Mouse (Mus musculus): ENCODE data around the gene Atp6v1g2. TPM values are rescaled to one million over a fixed set of nuclear protein-coding genes. Genes with fewer than 3 reads are reported as not detected.
A peak's percentile ranks its signal among the peaks of the same experiment; 100 is the strongest.

The Atp6v1g2 gene
- polyA plus RNA-seq (2014; fragmentation: Nextera tagmentation; extraction: Ambion mirVana): 2.6 and 2.9 TPM in 2 replicates

- Histone ChIP-seq H3K4me3 (ENCODE audit: low read depth, low read length) (peak within 1 kb of the TSS; percentile 71), H3K4me2 (peak within 1 kb of the TSS; percentile 79), H3K36me3 (ENCODE audit: control insufficient read depth, insufficient read depth, low read length) (peaks cover 19% of the 10 kb centered on the region; the same call in 1 of the 2 replicates), H3K9me3 (ENCODE audit: control insufficient read depth, low read length) (no peaks in the 10 kb centered on the region), H3K27me3 (replicated peaks; ENCODE audit: control insufficient read depth, insufficient read depth, low read length) (no peaks in the 10 kb centered on the region), H3K27ac (ENCODE audit: low read depth, low read length) (peak within 1 kb of the TSS; percentile 95), H3K4me1 (replicated peaks; ENCODE audit: control insufficient read depth, insufficient read depth, low read length) (peaks cover 20% of the 10 kb centered on the region), H3K9ac (ENCODE audit: low read depth, low read length) (peak within 1 kb of the TSS; percentile 88)
- DNase-seq (ENCODE audit: low spot score): no peak
- no peak for ATAC-seq (replicated peaks; ENCODE audit: low FRiP score)
- WGBS: 71% methylated on average over 18 of the region's 18 CpGs
Observed at GRCm38 (mm10) chr17:35233114-35233980, at the start of gene Atp6v1g2. Atp6v1g2 (plus strand) TSS chr17:35233660.

DNA sequence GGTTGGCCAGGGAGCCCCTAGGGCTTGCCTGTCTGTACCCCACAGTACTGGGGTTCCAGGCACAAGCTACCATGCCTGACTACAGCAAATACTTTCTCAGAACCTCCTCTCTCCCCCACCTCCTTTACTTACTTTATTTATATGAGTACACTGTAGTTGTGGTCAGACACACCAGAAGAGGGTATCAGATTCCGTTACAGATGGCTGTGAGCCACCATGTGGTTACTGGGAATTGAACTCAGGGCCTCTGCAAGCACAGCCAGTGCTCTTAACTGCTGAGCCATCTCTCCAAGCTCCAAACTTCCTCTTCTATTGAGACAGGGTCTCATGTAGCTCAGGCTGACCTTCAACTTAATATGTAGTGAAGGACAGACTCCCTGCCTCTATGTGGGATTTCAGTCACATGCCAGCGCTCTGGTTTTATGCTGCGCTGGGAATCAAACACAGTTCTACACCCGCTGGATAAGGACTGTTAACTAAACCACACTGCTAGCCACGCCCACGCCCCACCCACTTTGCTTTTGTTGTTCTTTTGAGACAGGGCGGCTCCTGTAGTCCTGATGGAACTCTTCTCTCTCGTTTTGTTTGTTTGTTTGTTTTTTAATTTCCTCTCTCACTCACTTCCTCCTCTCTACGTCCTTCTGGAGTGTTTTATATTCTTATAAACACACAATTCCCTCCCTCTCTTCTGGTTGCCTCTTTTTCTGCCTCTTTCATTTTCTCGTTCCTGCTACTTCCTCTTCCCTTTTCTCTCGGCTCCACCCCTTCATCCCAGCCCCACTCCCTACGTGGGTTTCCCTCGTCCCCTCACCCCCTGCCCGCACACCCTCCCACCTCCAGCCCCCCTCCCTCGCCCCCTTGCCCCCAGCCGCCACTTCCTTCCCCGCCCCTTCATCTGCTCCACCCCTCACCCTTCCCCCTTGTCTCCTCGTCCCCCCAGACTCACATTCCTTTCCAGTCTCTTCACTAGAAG lies 47.5 kb upstream of the Atp6v1g2 start:
- Histone ChIP-seq H3K36me3 (ENCODE audit: control insufficient read depth, insufficient read depth, low read length) (no peaks in the 10 kb centered on the region), H3K27ac (ENCODE audit: low read depth, low read length) (peak overlapping the region; percentile 81), H3K4me2 (peak overlapping the region; percentile 67), H3K9me3 (ENCODE audit: control insufficient read depth, low read length) (no peaks in the 10 kb centered on the region), H3K4me3 (ENCODE audit: low read depth, low read length) (peak overlapping the region; percentile 58), H3K27me3 (replicated peaks; ENCODE audit: control insufficient read depth, insufficient read depth, low read length) (no peaks in the 10 kb centered on the region), H3K4me1 (replicated peaks; ENCODE audit: control insufficient read depth, insufficient read depth, low read length) (peaks cover 14% of the 10 kb centered on the region), H3K9ac (ENCODE audit: low read depth, low read length) (peak overlapping the region; percentile 60)
- DNase-seq (ENCODE audit: low spot score) (peak; percentile 75), ATAC-seq (replicated peaks; ENCODE audit: low FRiP score) (peak; percentile 67; the same call in 1 of the 2 replicates)
- under 1% methylated on average over 18 of the region's 18 CpGs for WGBS

DNA sequence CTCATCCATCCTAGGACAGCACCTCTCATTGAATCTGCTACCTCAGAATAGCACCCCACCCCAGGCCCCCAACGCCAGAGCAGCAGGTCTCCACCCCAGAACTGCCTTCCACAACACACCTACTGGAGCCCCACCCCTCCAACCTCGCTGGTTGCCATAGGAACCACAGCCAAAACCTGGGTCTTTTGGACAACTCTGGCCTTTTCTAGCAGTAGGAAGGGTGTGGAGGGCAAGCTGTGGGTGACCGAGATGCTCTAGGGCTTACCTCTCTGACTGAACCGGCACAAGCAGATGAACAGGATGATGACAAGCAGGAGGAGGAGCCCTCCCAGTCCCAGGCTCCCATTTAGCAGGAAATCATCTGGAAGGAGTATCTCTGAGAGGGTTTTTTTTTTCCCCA lies 46.8 kb upstream of the Atp6v1g2 start:
- H3K27me3 ChIP-seq (replicated peaks; ENCODE audit: control insufficient read depth, insufficient read depth, low read length): no peaks in the 10 kb centered on the region
- H3K9ac ChIP-seq (ENCODE audit: low read depth, low read length): peak overlapping the region; percentile 60
- peak overlapping the region; percentile 67 for H3K4me2 ChIP-seq
- no peak; the same call in 1 of the 2 replicates for ATAC-seq (replicated peaks; ENCODE audit: low FRiP score)
- H3K4me3 ChIP-seq (ENCODE audit: low read depth, low read length): peak overlapping the region; percentile 58
- WGBS: 3% methylated on average over 4 of the region's 4 CpGs
- DNase-seq (ENCODE audit: low spot score): no peak
- peak overlapping the region; percentile 81 for H3K27ac ChIP-seq (ENCODE audit: low read depth, low read length)
- no peaks in the 10 kb centered on the region for H3K36me3 ChIP-seq (ENCODE audit: control insufficient read depth, insufficient read depth, low read length)
- H3K4me1 ChIP-seq (replicated peaks; ENCODE audit: control insufficient read depth, insufficient read depth, low read length): peaks cover 14% of the 10 kb centered on the region
- H3K9me3 ChIP-seq (ENCODE audit: control insufficient read depth, low read length): no peaks in the 10 kb centered on the region

DNA sequence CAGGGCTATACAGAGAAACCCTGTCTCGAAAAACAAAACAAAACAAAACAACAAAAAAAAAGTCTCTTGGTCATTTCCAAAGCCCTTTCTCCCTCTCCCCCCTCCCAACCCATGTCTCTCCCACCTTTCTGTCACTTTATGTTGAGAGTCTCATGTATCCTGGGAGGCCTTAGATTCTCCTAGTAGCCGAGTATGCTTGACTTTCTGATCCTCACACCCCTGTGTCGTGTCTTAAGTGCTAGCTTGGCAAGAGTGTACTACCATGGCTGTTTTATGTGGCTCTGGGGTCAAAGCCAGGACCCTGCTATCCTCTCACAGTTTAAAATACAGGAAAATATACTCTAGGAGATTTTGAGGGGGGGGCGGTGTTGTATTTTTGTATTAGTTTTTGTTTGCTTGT lies 46.1 kb upstream of the Atp6v1g2 start:
- Histone ChIP-seq H3K4me2 (peak overlapping the region; percentile 67; the same call in 1 of the 2 replicates), H3K9ac (ENCODE audit: low read depth, low read length) (no peak overlapping the region), H3K4me1 (replicated peaks; ENCODE audit: control insufficient read depth, insufficient read depth, low read length) (peaks cover 14% of the 10 kb centered on the region), H3K9me3 (ENCODE audit: control insufficient read depth, low read length) (no peaks in the 10 kb centered on the region), H3K27ac (ENCODE audit: low read depth, low read length) (peak overlapping the region; percentile 81; the same call in 1 of the 2 replicates), H3K27me3 (replicated peaks; ENCODE audit: control insufficient read depth, insufficient read depth, low read length) (no peaks in the 10 kb centered on the region), H3K36me3 (ENCODE audit: control insufficient read depth, insufficient read depth, low read length) (no peaks in the 10 kb centered on the region), H3K4me3 (ENCODE audit: low read depth, low read length) (peak overlapping the region; percentile 5; the same call in 1 of the 2 replicates)
- no peak for ATAC-seq (replicated peaks; ENCODE audit: low FRiP score)
- DNase-seq (ENCODE audit: low spot score): no peak
- WGBS: 67% methylated on average over 4 of the region's 4 CpGs

GRCm38 (mm10) chr17:35187959-35188610 lies 45.4 kb upstream of the Atp6v1g2 start, which contains the start of gene Lst1:
Lst1 (minus strand) TSS chr17:35188439.
- no peaks in the 10 kb centered on the region for H3K36me3 ChIP-seq (ENCODE audit: control insufficient read depth, insufficient read depth, low read length)
- H3K27ac ChIP-seq (ENCODE audit: low read depth, low read length): peak within 1 kb of the TSS; percentile 81
- H3K27me3 ChIP-seq (replicated peaks; ENCODE audit: control insufficient read depth, insufficient read depth, low read length): no peaks in the 10 kb centered on the region
- peak within 1 kb of the TSS; percentile 67 for H3K4me2 ChIP-seq
- WGBS: 50% methylated on average over 7 of the region's 7 CpGs
- ATAC-seq (replicated peaks; ENCODE audit: low FRiP score) (no peak), DNase-seq (ENCODE audit: low spot score) (no peak)
- 0 out of 2 replicates have a peak within 1 kb of the TSS, but pooled peaks have one; percentile 30 for H3K9ac ChIP-seq (ENCODE audit: low read depth, low read length)
- H3K4me1 ChIP-seq (replicated peaks; ENCODE audit: control insufficient read depth, insufficient read depth, low read length): peaks cover 14% of the 10 kb centered on the region
- H3K4me3 ChIP-seq (ENCODE audit: low read depth, low read length): peak within 1 kb of the TSS; percentile 5; the same call in 1 of the 2 replicates
- H3K9me3 ChIP-seq (ENCODE audit: control insufficient read depth, low read length): no peaks in the 10 kb centered on the region

DNA sequence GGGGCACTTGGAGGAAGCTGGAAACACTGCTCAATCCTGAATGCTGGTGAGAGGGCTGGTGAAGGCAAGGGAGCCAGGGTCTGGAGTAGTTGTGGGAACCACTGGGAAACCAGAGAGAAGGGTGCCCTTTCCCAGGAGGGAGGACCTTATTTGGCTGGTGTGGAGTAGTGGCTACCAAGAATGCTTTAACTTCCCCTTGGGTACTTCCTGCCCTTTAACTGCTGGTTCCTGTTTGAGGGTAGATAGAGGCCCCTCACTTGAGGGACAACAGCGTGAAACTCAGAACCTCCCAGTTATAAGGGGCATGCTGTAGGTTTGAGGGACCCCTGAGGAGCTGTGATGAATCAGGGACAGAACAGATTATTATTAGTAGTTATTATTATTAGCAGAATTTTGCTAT lies 44.3 kb upstream of the Atp6v1g2 start:
- H3K27ac ChIP-seq (ENCODE audit: low read depth, low read length): peak overlapping the region; percentile 68; the same call in 1 of the 2 replicates
- H3K4me3 ChIP-seq (ENCODE audit: low read depth, low read length): no peak overlapping the region
- H3K9me3 ChIP-seq (ENCODE audit: control insufficient read depth, low read length): no peaks in the 10 kb centered on the region
- H3K4me1 ChIP-seq (replicated peaks; ENCODE audit: control insufficient read depth, insufficient read depth, low read length): peaks cover 19% of the 10 kb centered on the region
- DNase-seq (ENCODE audit: low spot score) (no peak), ATAC-seq (replicated peaks; ENCODE audit: low FRiP score) (no peak)
- H3K4me2 ChIP-seq: peak overlapping the region; percentile 39
- 50% methylated on average over 1 of the region's 1 CpGs for WGBS
- H3K27me3 ChIP-seq (replicated peaks; ENCODE audit: control insufficient read depth, insufficient read depth, low read length): peaks cover under 1% of the 10 kb centered on the region; the same call in 1 of the 2 replicates
- no peaks in the 10 kb centered on the region for H3K36me3 ChIP-seq (ENCODE audit: control insufficient read depth, insufficient read depth, low read length)
- 0 out of 2 replicates have a peak overlapping the region, but pooled peaks have one; percentile 30 for H3K9ac ChIP-seq (ENCODE audit: low read depth, low read length)

- Histone ChIP-seq H3K4me1 (replicated peaks; ENCODE audit: control insufficient read depth, insufficient read depth, low read length) (peaks cover 28% of the 10 kb centered on the region), H3K27ac (ENCODE audit: low read depth, low read length) (peak overlapping the region; percentile 68; the same call in 1 of the 2 replicates), H3K9ac (ENCODE audit: low read depth, low read length) (peak overlapping the region; percentile 14; the same call in 1 of the 2 replicates), H3K36me3 (ENCODE audit: control insufficient read depth, insufficient read depth, low read length) (no peaks in the 10 kb centered on the region), H3K4me3 (ENCODE audit: low read depth, low read length) (peak overlapping the region; percentile 5; the same call in 1 of the 2 replicates), H3K9me3 (ENCODE audit: control insufficient read depth, low read length) (no peaks in the 10 kb centered on the region), H3K4me2 (peak overlapping the region; percentile 39), H3K27me3 (replicated peaks; ENCODE audit: control insufficient read depth, insufficient read depth, low read length) (peaks cover 10% of the 10 kb centered on the region)
- no peak for DNase-seq (ENCODE audit: low spot score)
- 38% methylated on average over 4 of the region's 4 CpGs for WGBS
- ATAC-seq (replicated peaks; ENCODE audit: low FRiP score): no peak
Observed at GRCm38 (mm10) chr17:35190096-35190495, 43.4 kb upstream of the Atp6v1g2 start.
